Mouse (Mus musculus) megakaryocyte, embryonic 14.5 days (primary cell): ENCODE measurements around the gene Spata13.

ENCODE experiments used
- FLI1 ChIP-seq: IDR thresholded peaks from 2 replicates; pipeline ENCODE4 v1.6.1; 2012; ENCODE audit warnings: low read length, inconsistent platforms, mixed read lengths
- GATA1 ChIP-seq: IDR thresholded peaks from 3 replicates; pipeline ENCODE4 v1.6.1; 2012; ENCODE audit warnings: mixed read lengths, low read length, inconsistent platforms, borderline replicate concordance

GRCm38 (mm10) chr14:60715686-60716085, 81.9 kb downstream of the Spata13 start:
- TF ChIP-seq GATA1, result no peak
- no peak for TF ChIP-seq FLI1
